Comparison of ENCODE assay signal across 8 mouse cellular contexts in the genomic region with DNA sequence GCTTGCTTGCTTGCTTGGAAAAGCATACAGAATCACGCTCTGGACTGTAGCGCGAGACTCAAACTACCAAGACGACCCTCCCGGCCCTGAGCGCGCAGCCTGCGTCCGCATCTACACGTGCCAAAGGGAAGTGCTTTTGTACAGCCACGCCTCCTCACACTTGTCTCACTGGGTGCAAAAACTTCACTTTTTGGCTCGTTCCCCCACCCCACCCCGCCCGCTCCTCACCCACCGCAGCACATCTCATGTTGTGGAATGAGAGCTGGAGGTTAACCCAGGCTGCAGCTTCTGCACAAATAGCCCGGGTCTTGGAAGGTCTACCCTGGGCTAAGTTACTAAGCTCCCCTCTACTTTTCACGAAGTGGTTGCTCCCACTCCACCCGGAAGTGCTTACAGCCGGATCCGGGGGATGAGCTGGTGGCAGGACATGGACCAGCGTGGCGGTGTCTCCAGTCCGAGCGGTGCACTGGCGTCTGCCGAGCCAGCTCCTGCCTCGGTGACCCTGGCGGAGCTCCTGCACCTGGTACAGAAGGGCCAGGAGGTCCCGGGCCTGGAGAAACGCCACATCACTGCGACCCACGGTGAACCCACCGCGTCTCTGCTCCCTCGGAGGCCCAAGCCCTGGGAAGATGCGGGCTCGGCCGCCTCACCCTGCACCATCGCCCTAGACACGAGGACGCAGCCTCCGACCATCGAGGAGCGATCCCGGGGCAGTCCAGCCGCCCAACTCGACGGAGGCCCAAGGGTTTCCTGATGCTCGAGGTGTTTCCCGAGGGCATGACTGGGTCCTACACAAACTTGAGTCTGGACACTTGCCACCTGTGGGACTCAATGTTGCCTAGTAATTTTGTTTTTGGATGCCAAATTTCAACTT. TPM values are rescaled to one million over a fixed set of nuclear protein-coding genes. Genes with fewer than 3 reads are reported as not detected.
DNase-seq lines count a peak whose midpoint lies in the region; ATAC-seq and TF ChIP-seq lines count a peak whose summit lies in the region.

A gene (plus strand): TSS at position 232 of the 874 bp plus-strand sequence.

- intact Hi-C loops in heart, postnatal 14 days (cut with DNase I): no loop called here

- H3K4me2 ChIP-seq in forebrain, embryonic 14.5 days (ENCODE audit: low read length): peak within 1 kb of the TSS; percentile 83
- peak within 1 kb of the TSS; percentile 91 for H3K4me2 ChIP-seq in neural tube, embryonic 15.5 days

- no peaks in the 10 kb centered on the region for H3K9me3 ChIP-seq in E14TG2a.4 (ENCODE audit: low read length)
- H3K9me3 ChIP-seq in forebrain, embryonic 14.5 days (replicated peaks; ENCODE audit: control insufficient read depth, low read length): no peaks in the 10 kb centered on the region
- H3K9me3 ChIP-seq in neural tube, embryonic 15.5 days (replicated peaks): no peaks in the 10 kb centered on the region

- peak; percentile 89 for ATAC-seq in cerebellum, adult (ENCODE audit: insufficient number of reproducible peaks, low FRiP score, low TSS enrichment)
- peak; percentile 93 for ATAC-seq in forebrain, embryonic 14.5 days
- ATAC-seq in neural tube, embryonic 15.5 days (ENCODE audit: low FRiP score): peak; percentile 93

- TF ChIP-seq CTCF in E14TG2a.4 (conservative IDR thresholded peaks at IDR 0.05; ENCODE audit: low read length): no peak

- under 1% methylated on average over 50 of the region's 50 CpGs for WGBS in forebrain, embryonic 14.5 days
- WGBS in neural tube, embryonic 15.5 days: under 1% methylated on average over 50 of the region's 50 CpGs

- peaks cover 38% of the 10 kb centered on the region for H3K36me3 ChIP-seq in E14TG2a.4 (ENCODE audit: insufficient read depth, low read length)
- H3K36me3 ChIP-seq in forebrain, embryonic 14.5 days (ENCODE audit: control insufficient read depth, insufficient read depth, low read length): peaks cover 35% of the 10 kb centered on the region
- H3K36me3 ChIP-seq in neural tube, embryonic 15.5 days: peaks cover 32% of the 10 kb centered on the region

- H3K4me1 ChIP-seq in E14TG2a.4 (replicated peaks; ENCODE audit: low read depth, low read length): peaks cover 59% of the 10 kb centered on the region
- peaks cover 14% of the 10 kb centered on the region for H3K4me1 ChIP-seq in forebrain, embryonic 14.5 days (ENCODE audit: control insufficient read depth, insufficient read depth, low read length)
- H3K4me1 ChIP-seq in neural tube, embryonic 15.5 days: peaks cover 23% of the 10 kb centered on the region

- peak within 1 kb of the TSS; percentile 72 for H3K9ac ChIP-seq in forebrain, embryonic 14.5 days (ENCODE audit: low read length)
- peak within 1 kb of the TSS; percentile 79 for H3K9ac ChIP-seq in neural tube, embryonic 15.5 days (replicated peaks)

- peaks cover 5% of the 10 kb centered on the region; the same call in 1 of the 2 replicates for H3K27me3 ChIP-seq in E14TG2a.4 (ENCODE audit: insufficient read depth, low read length)
- no peaks in the 10 kb centered on the region for H3K27me3 ChIP-seq in forebrain, embryonic 14.5 days (replicated peaks; ENCODE audit: control insufficient read depth, insufficient read depth, low read length)
- no peaks in the 10 kb centered on the region for H3K27me3 ChIP-seq in neural tube, embryonic 15.5 days (replicated peaks)

- H3K27ac ChIP-seq in forebrain, embryonic 14.5 days (ENCODE audit: low read depth, low read length): peak within 1 kb of the TSS; percentile 65; the same call in 1 of the 2 replicates
- peak within 1 kb of the TSS; percentile 89 for H3K27ac ChIP-seq in neural tube, embryonic 15.5 days (replicated peaks)

- peak; percentile 92 for DNase-seq in forebrain, embryonic 14.5 days (ENCODE audit: low spot score)
- DNase-seq in heart, postnatal 14 days: peak; percentile 82 to 84
- DNase-seq in layer of hippocampus, adult 11-12 months (ENCODE audit: low spot score): peak; percentile 87
- DNase-seq in lung, adult 18-20 months: peak; percentile 83 to 86
- DNase-seq in testis, postnatal 14 days (ENCODE audit: low spot score): peak; percentile 85

- H3K4me3 ChIP-seq in E14TG2a.4 (replicated peaks; ENCODE audit: low read length): peak within 1 kb of the TSS; percentile 98
- H3K4me3 ChIP-seq in forebrain, embryonic 14.5 days (ENCODE audit: low read depth, low read length): peak within 1 kb of the TSS; percentile 76
- peak within 1 kb of the TSS; percentile 97 for H3K4me3 ChIP-seq in neural tube, embryonic 15.5 days (replicated peaks)

RNA-seq across cellular contexts. Expression of the gene that starts here (rescaled TPM):
- 63.9 and 89.9 TPM in 2 replicates for polyA plus RNA-seq in forebrain, embryonic 14.5 days (2014; fragmentation: Nextera tagmentation; extraction: Ambion mirVana)
- 10 to 100 TPM; 21.0 to 23.3 TPM for total RNA-seq in heart, postnatal 14 days (2021)
- polyA plus RNA-seq in neural tube, embryonic 15.5 days (2015; fragmentation: Nextera tagmentation; extraction: Ambion mirVana): 53.8 and 56.8 TPM in 2 replicates

Comparison
In these comparisons a context has a peak if more than half of its experiments do, and no peak if none do; other contexts are left out.
1. Peak in every context shown above with its lines: DNase-seq, ATAC-seq, H3K4me3 ChIP-seq and H3K27ac ChIP-seq.